Mouse (Mus musculus): Measurements from ENCODE around the gene Gm21860. TPM values are rescaled to one million over a fixed set of nuclear protein-coding genes. Genes with fewer than 3 reads are reported as not detected.
"Not testable (repeated sequence)": the region's sequence is repeated elsewhere in the genome, so short reads cannot be mapped to it uniquely, and the experiment has no call there.

Gm21860 gene
- total and polyA plus RNA-seq, 2 experiments from 2014 or later, result not detected

DNA sequence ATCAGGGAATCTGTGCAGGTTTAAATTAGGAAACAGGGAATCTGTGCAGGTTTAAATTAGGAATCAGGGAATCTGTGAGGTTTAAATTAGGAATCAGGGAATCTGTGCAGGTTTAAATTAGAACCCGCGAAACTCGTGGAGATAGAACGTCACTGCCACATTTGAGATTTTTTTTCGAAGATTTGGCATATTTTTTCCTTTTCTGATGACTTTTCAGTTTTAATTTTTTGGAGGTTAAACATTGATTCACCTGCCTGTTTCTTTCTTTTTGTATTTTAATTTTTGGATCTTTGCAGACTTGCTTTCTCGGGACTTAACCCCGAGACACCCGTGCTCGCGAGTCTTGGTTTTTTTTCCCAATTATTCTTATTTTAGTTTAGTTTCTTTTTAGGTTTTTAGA, 29.5 kb downstream of the Gm21860 start:
- H3K4me3 ChIP-seq (ENCODE audit: low read length); H3K9ac ChIP-seq (replicated peaks; ENCODE audit: low read length); H3K27ac ChIP-seq; H3K9me3 ChIP-seq (ENCODE audit: low read length); H3K36me3 ChIP-seq (ENCODE audit: insufficient read depth, low read length); H3K27me3 ChIP-seq (ENCODE audit: insufficient read depth, low read length); DNase-seq (ENCODE audit: low spot score); H3K4me2 ChIP-seq (ENCODE audit: low read depth, low read length); H3K4me1 ChIP-seq (ENCODE audit: insufficient read depth, low read length); ATAC-seq: not testable (repeated sequence)
- WGBS, result 90% methylated on average over 6 of the region's 10 CpGs

GRCm38 (mm10) chrY:90724014-90724709, 30.5 kb downstream of the Gm21860 start:
- not testable (repeated sequence) for H3K27me3 ChIP-seq (ENCODE audit: insufficient read depth, low read length); H3K9ac ChIP-seq (replicated peaks; ENCODE audit: low read length); H3K4me2 ChIP-seq (ENCODE audit: low read depth, low read length); ATAC-seq; H3K36me3 ChIP-seq (ENCODE audit: insufficient read depth, low read length); DNase-seq (ENCODE audit: low spot score); H3K4me1 ChIP-seq (ENCODE audit: insufficient read depth, low read length); H3K9me3 ChIP-seq (ENCODE audit: low read length); H3K4me3 ChIP-seq (ENCODE audit: low read length); H3K27ac ChIP-seq
- 42% methylated on average over 8 of the region's 8 CpGs for WGBS

GRCm38 (mm10) chrY:90723336-90723987, 31.2 kb downstream of the Gm21860 start:
- H3K9ac ChIP-seq (replicated peaks; ENCODE audit: low read length); H3K4me3 ChIP-seq (ENCODE audit: low read length); H3K36me3 ChIP-seq (ENCODE audit: insufficient read depth, low read length); H3K9me3 ChIP-seq (ENCODE audit: low read length); ATAC-seq; H3K4me2 ChIP-seq (ENCODE audit: low read depth, low read length); H3K27me3 ChIP-seq (ENCODE audit: insufficient read depth, low read length); H3K4me1 ChIP-seq (ENCODE audit: insufficient read depth, low read length); H3K27ac ChIP-seq: not testable (repeated sequence)
- peak; percentile 7 for DNase-seq (ENCODE audit: low spot score)
- 61% methylated on average over 8 of the region's 9 CpGs for WGBS

- H3K36me3 ChIP-seq (ENCODE audit: insufficient read depth, low read length); H3K4me3 ChIP-seq (ENCODE audit: low read length); H3K4me1 ChIP-seq (ENCODE audit: insufficient read depth, low read length); H3K27me3 ChIP-seq (ENCODE audit: insufficient read depth, low read length); H3K9ac ChIP-seq (replicated peaks; ENCODE audit: low read length); H3K4me2 ChIP-seq (ENCODE audit: low read depth, low read length); ATAC-seq; DNase-seq (ENCODE audit: low spot score); H3K9me3 ChIP-seq (ENCODE audit: low read length); H3K27ac ChIP-seq: not testable (repeated sequence)
- no CpG with 5 or more reads among the region's 5 CpGs for WGBS
Observed at GRCm38 (mm10) chrY:90720505-90720904, 34.1 kb downstream of the Gm21860 start.

DNA sequence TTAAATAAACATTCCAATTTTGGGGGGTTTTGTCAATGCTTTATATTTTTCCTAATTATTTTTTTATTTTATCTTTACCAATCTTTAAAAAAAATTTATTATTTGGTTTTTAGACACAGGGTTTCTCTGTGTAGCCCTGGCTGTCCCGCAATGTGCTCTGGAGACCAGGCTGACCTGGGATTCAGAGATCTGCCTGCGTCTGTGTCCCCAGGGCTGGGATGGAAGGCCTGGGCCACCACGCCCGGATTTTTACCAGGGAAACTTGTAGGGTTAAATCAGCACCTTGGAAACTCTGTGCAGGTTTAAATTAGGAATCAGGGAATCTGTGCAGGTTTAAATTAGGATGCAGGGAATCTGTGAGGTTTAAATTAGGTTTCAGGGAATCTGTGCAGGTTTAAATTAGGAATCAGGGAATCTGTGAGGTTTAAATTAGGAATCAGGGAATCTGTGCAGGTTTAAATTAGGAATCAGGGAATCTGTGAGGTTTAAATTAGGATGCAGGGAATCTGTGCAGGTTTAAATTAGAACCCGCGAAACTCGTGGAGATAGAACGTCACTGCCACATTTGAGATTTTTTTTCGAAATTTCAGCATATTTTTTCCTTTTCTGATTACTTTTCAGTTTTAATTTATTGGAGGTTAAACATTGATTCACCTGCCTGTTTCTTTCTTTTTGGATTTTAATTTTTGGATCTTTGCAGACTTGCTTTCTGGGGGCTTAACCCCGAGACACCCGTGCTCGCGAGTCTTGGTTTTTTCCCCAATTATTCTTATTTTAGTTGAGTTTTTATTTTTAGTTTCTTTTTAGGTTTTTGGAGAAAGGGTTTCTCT, 35.0 kb downstream of the Gm21860 start:
- H3K27ac ChIP-seq; H3K4me1 ChIP-seq (ENCODE audit: insufficient read depth, low read length); H3K27me3 ChIP-seq (ENCODE audit: insufficient read depth, low read length); H3K4me3 ChIP-seq (ENCODE audit: low read length); H3K36me3 ChIP-seq (ENCODE audit: insufficient read depth, low read length); ATAC-seq; H3K4me2 ChIP-seq (ENCODE audit: low read depth, low read length); DNase-seq (ENCODE audit: low spot score); H3K9ac ChIP-seq (replicated peaks; ENCODE audit: low read length); H3K9me3 ChIP-seq (ENCODE audit: low read length): not testable (repeated sequence)
- WGBS, result 62% methylated on average over 8 of the region's 13 CpGs

GRCm38 (mm10) chrY:90718583-90719402, 35.8 kb downstream of the Gm21860 start:
- 58% methylated on average over 14 of the region's 22 CpGs for WGBS
- DNase-seq (ENCODE audit: low spot score); H3K27ac ChIP-seq: not testable (repeated sequence)

DNA sequence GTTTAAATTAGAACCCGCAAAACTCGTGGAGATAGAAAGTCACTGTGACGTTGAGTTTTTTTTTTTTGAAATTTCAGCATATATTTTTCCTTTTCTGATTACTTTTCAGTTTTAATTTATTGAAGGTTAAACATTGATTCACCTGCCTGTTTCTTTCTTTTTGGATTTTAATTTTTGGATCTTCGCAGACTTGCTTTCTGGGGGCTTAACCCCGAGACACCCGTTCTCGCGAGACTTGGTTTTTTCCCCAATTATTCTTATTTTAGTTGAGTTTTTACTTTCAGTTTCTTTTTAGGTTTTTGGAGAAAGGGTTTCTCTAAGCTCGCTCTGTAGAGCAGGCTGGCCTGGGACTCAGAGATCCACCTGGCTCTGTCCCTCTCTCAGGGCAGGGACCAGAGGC, 36.6 kb downstream of the Gm21860 start:
- not testable (repeated sequence) for H3K9me3 ChIP-seq (ENCODE audit: low read length); H3K4me1 ChIP-seq (ENCODE audit: insufficient read depth, low read length); ATAC-seq; H3K9ac ChIP-seq (replicated peaks; ENCODE audit: low read length); H3K36me3 ChIP-seq (ENCODE audit: insufficient read depth, low read length); H3K4me3 ChIP-seq (ENCODE audit: low read length); H3K27me3 ChIP-seq (ENCODE audit: insufficient read depth, low read length); H3K4me2 ChIP-seq (ENCODE audit: low read depth, low read length); H3K27ac ChIP-seq; DNase-seq (ENCODE audit: low spot score)
- WGBS, result 87% methylated on average over 7 of the region's 9 CpGs

More at GRCm38 (mm10) chrY:90718583-90719402, 35.8 kb downstream of the Gm21860 start:
- not testable (repeated sequence) for H3K4me3 ChIP-seq (ENCODE audit: low read length); H3K36me3 ChIP-seq (ENCODE audit: insufficient read depth, low read length); H3K9me3 ChIP-seq (ENCODE audit: low read length); H3K4me2 ChIP-seq (ENCODE audit: low read depth, low read length); H3K4me1 ChIP-seq (ENCODE audit: insufficient read depth, low read length); H3K9ac ChIP-seq (replicated peaks; ENCODE audit: low read length); H3K27me3 ChIP-seq (ENCODE audit: insufficient read depth, low read length)
- ATAC-seq, result peak; percentile 81

GRCm38 (mm10) chrY:90717496-90717895, 37.1 kb downstream of the Gm21860 start:
- not testable (repeated sequence) for ATAC-seq; H3K4me2 ChIP-seq (ENCODE audit: low read depth, low read length); H3K27me3 ChIP-seq (ENCODE audit: insufficient read depth, low read length); H3K27ac ChIP-seq; H3K4me3 ChIP-seq (ENCODE audit: low read length); H3K4me1 ChIP-seq (ENCODE audit: insufficient read depth, low read length); DNase-seq (ENCODE audit: low spot score); H3K36me3 ChIP-seq (ENCODE audit: insufficient read depth, low read length); H3K9me3 ChIP-seq (ENCODE audit: low read length); H3K9ac ChIP-seq (replicated peaks; ENCODE audit: low read length)
- WGBS, result 65% methylated on average over 6 of the region's 7 CpGs

All from hindbrain, postnatal 0 days (tissue).